Mouse (Mus musculus): ENCODE results near the gene Snx29. TPM values are rescaled to one million over a fixed set of nuclear protein-coding genes. Genes with fewer than 3 reads are reported as not detected.
A peak's percentile ranks its signal among the peaks of the same experiment; 100 is the strongest.

Gene Snx29
- total and polyA plus RNA-seq, 2 experiments from 2014 or later: 7.0 to 22.8 TPM

GRCm38 (mm10) chr16:11687836-11688235, 365.1 kb downstream of the Snx29 start:
- H3K36me3 ChIP-seq (ENCODE audit: insufficient read depth, low read length): no peaks in the 10 kb centered on the region
- ATAC-seq (ENCODE audit: low FRiP score) (no peak), DNase-seq (ENCODE audit: low spot score) (no peak)
- H3K4me3 ChIP-seq (ENCODE audit: low read depth, low read length): no peak overlapping the region
- no peaks in the 10 kb centered on the region for H3K27me3 ChIP-seq (ENCODE audit: insufficient read depth, low read length)
- H3K9me3 ChIP-seq (ENCODE audit: low read length): no peaks in the 10 kb centered on the region
- no peak for TF ChIP-seq CTCF (IDR thresholded peaks at IDR 0.05)
- no peak overlapping the region for H3K9ac ChIP-seq (replicated peaks; ENCODE audit: low read length, poor library complexity, severe bottlenecking)
- H3K4me2 ChIP-seq (ENCODE audit: low read depth, low read length, poor library complexity, severe bottlenecking): no peak overlapping the region
- H3K27ac ChIP-seq (ENCODE audit: low read depth, low read length): no peak overlapping the region
- no peaks in the 10 kb centered on the region for H3K4me1 ChIP-seq (ENCODE audit: insufficient read depth, low read length)

DNA sequence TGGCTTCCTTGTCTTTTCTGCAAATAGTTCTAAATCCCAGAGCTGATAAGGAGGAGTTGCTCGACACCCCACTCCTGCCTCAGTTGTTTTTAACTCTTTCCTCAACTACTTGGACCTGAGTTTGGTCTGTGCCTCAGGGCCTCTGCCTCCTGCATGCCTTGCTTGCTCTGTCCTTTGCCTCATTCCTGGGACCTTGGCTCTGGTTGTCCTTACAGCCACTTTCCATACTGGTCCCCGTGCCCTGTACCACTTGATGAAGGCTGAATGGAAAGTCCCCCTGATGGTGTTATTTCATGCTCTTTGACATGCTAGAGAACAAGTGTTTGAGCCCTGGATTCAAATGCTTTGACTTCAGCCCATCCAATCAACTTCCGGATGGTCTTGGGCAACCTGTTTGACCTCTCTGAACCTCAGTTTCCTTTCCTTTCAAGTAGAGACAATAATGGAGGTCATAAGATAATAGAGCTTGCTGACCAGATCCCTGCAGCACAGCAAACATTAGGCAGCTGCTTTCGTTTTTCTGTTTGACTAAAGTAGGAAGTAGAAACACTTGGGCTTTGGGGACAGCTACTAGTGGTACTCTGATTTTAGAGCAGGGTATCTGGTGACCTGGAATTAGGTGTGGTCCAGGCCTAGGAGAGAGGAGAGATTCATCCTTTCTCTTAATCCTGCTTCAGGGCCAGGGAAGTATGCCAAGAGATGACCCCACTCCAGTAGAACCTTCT, 365.7 kb downstream of the Snx29 start:
- Histone ChIP-seq H3K4me1 (ENCODE audit: insufficient read depth, low read length) (no peaks in the 10 kb centered on the region), H3K4me2 (ENCODE audit: low read depth, low read length, poor library complexity, severe bottlenecking) (no peak overlapping the region), H3K9me3 (ENCODE audit: low read length) (no peaks in the 10 kb centered on the region), H3K27me3 (ENCODE audit: insufficient read depth, low read length) (no peaks in the 10 kb centered on the region), H3K36me3 (ENCODE audit: insufficient read depth, low read length) (no peaks in the 10 kb centered on the region), H3K4me3 (ENCODE audit: low read depth, low read length) (no peak overlapping the region), H3K27ac (ENCODE audit: low read depth, low read length) (no peak overlapping the region), H3K9ac (replicated peaks; ENCODE audit: low read length, poor library complexity, severe bottlenecking) (no peak overlapping the region)
- no peak for TF ChIP-seq CTCF (IDR thresholded peaks at IDR 0.05)
- DNase-seq (ENCODE audit: low spot score) (no peak), ATAC-seq (ENCODE audit: low FRiP score) (no peak)
- 85% methylated on average over 4 of the region's 4 CpGs for WGBS

- H3K27ac ChIP-seq (ENCODE audit: low read depth, low read length): no peak overlapping the region
Measured at GRCm38 (mm10) chr16:11690097-11690496, 367.4 kb downstream of the Snx29 start.

DNA sequence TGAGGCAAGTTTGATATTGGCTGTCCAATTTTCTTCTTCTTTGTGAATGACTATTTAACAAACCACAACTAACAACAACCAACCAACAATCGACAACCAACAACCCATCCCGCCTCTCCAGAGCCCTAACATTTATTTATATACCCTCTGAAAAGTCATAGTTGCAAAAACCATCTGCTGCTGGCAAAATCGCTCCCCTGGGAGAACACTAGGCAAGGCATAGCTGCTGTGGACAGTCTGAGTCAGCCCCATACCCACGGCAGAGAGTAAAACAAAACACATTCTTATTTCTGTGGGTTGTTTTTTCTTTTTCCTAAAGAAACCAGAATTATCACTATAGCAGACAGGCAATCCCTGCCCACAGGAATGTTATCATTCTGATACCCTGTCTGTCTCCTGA, 368.0 kb downstream of the Snx29 start:
- no peaks in the 10 kb centered on the region for H3K36me3 ChIP-seq (ENCODE audit: insufficient read depth, low read length)
- 69% methylated on average over 4 of the region's 4 CpGs for WGBS
- no peak for ATAC-seq (ENCODE audit: low FRiP score)
- H3K9ac ChIP-seq (replicated peaks; ENCODE audit: low read length, poor library complexity, severe bottlenecking): no peak overlapping the region
- no peak overlapping the region for H3K27ac ChIP-seq (ENCODE audit: low read depth, low read length)
- no peaks in the 10 kb centered on the region for H3K4me1 ChIP-seq (ENCODE audit: insufficient read depth, low read length)
- no peak for TF ChIP-seq CTCF (IDR thresholded peaks at IDR 0.05)
- no peak overlapping the region for H3K4me3 ChIP-seq (ENCODE audit: low read depth, low read length)
- no peak overlapping the region for H3K4me2 ChIP-seq (ENCODE audit: low read depth, low read length, poor library complexity, severe bottlenecking)
- no peaks in the 10 kb centered on the region for H3K27me3 ChIP-seq (ENCODE audit: insufficient read depth, low read length)
- no peaks in the 10 kb centered on the region for H3K9me3 ChIP-seq (ENCODE audit: low read length)
- DNase-seq (ENCODE audit: low spot score): no peak

More at GRCm38 (mm10) chr16:11690097-11690496, 367.4 kb downstream of the Snx29 start:
- DNase-seq (ENCODE audit: low spot score) (peak; percentile 40), ATAC-seq (ENCODE audit: low FRiP score) (no peak)
- no peaks in the 10 kb centered on the region for H3K36me3 ChIP-seq (ENCODE audit: insufficient read depth, low read length)
- H3K27me3 ChIP-seq (ENCODE audit: insufficient read depth, low read length): no peaks in the 10 kb centered on the region
- no peak for TF ChIP-seq CTCF (IDR thresholded peaks at IDR 0.05)
- H3K4me2 ChIP-seq (ENCODE audit: low read depth, low read length, poor library complexity, severe bottlenecking): no peak overlapping the region
- H3K9me3 ChIP-seq (ENCODE audit: low read length): no peaks in the 10 kb centered on the region
- H3K4me1 ChIP-seq (ENCODE audit: insufficient read depth, low read length): no peaks in the 10 kb centered on the region
- 75% methylated on average over 8 of the region's 8 CpGs for WGBS
- H3K4me3 ChIP-seq (ENCODE audit: low read depth, low read length): no peak overlapping the region
- no peak overlapping the region for H3K9ac ChIP-seq (replicated peaks; ENCODE audit: low read length, poor library complexity, severe bottlenecking)

DNA sequence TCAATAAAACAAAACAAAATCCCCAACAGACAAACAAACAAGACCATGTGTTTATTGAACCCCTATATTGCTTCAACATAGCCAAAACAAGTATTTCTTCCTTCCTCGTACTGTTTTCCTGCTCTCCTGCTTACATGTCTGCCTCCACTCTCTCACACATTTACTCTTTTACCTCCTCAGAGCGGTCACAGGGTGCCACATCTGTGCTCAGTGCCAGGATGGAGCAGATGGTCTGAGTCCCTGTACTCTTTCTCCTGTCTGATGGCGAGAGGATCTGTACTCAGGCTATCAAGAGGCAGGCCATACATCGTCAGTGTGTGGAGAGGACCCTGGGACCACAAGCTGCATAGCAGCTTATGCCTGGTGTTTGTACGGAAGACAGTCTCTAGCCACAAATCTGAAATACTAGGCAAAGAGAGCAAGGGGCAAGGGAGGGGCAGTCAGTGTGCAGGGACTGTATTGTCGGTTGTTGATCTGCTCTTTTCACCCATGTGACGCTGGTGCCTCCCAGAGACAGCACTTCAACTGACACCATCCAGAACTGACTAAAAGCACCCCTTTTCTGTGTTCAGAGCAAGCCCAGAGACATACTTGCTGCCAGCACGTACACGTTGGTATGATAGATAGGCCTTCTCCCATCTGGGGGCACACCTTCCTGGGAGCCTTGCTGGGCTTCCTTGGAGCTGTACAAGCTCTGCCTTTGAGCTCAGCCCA, 368.9 kb downstream of the Snx29 start:
- Histone ChIP-seq H3K27ac (ENCODE audit: low read depth, low read length) (no peak overlapping the region), H3K9ac (replicated peaks; ENCODE audit: low read length, poor library complexity, severe bottlenecking) (no peak overlapping the region), H3K36me3 (ENCODE audit: insufficient read depth, low read length) (no peaks in the 10 kb centered on the region), H3K4me1 (ENCODE audit: insufficient read depth, low read length) (no peaks in the 10 kb centered on the region), H3K4me2 (ENCODE audit: low read depth, low read length, poor library complexity, severe bottlenecking) (no peak overlapping the region), H3K27me3 (ENCODE audit: insufficient read depth, low read length) (no peaks in the 10 kb centered on the region), H3K4me3 (ENCODE audit: low read depth, low read length) (no peak overlapping the region), H3K9me3 (ENCODE audit: low read length) (no peaks in the 10 kb centered on the region)
- ATAC-seq (ENCODE audit: low FRiP score) (no peak), DNase-seq (ENCODE audit: low spot score) (no peak)
- peak; percentile 48 for TF ChIP-seq CTCF (IDR thresholded peaks at IDR 0.05)
- 71% methylated on average over 9 of the region's 9 CpGs for WGBS

DNA sequence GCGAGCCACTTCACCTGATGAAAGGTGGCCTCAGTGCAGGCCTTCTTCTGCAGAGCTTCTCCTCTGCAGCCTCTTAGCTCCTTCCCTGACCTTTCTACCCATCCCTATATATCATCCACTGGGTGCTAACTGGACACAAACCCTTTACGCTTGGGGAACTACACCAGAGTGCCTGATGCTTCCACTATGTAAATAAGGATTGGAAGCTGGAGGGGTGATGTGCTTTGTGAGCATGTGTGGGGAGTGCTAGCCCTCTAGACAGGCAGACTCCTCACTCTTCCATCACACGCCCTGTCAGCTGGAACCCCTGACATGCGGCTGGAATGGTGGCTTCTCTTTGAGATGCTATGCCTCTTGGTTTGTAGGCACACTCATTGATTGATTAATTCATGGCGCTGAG, 370.0 kb downstream of the Snx29 start:
- WGBS: 81% methylated on average over 5 of the region's 5 CpGs
- Histone ChIP-seq H3K27me3 (ENCODE audit: insufficient read depth, low read length) (no peaks in the 10 kb centered on the region), H3K9ac (replicated peaks; ENCODE audit: low read length, poor library complexity, severe bottlenecking) (no peak overlapping the region), H3K9me3 (ENCODE audit: low read length) (no peaks in the 10 kb centered on the region), H3K4me3 (ENCODE audit: low read depth, low read length) (no peak overlapping the region), H3K4me2 (ENCODE audit: low read depth, low read length, poor library complexity, severe bottlenecking) (no peak overlapping the region), H3K36me3 (ENCODE audit: insufficient read depth, low read length) (no peaks in the 10 kb centered on the region), H3K4me1 (ENCODE audit: insufficient read depth, low read length) (no peaks in the 10 kb centered on the region), H3K27ac (ENCODE audit: low read depth, low read length) (no peak overlapping the region)
- ATAC-seq (ENCODE audit: low FRiP score) (no peak), DNase-seq (ENCODE audit: low spot score) (no peak)
- TF ChIP-seq CTCF (IDR thresholded peaks at IDR 0.05): no peak
